Mouse (Mus musculus): Measurements from ENCODE around the gene Eps15. TPM values are rescaled to one million over a fixed set of nuclear protein-coding genes. Genes with fewer than 3 reads are reported as not detected.

Eps15 gene
- polyA plus RNA-seq, 1 experiment from 2014 or later: 46.0 TPM

DNA sequence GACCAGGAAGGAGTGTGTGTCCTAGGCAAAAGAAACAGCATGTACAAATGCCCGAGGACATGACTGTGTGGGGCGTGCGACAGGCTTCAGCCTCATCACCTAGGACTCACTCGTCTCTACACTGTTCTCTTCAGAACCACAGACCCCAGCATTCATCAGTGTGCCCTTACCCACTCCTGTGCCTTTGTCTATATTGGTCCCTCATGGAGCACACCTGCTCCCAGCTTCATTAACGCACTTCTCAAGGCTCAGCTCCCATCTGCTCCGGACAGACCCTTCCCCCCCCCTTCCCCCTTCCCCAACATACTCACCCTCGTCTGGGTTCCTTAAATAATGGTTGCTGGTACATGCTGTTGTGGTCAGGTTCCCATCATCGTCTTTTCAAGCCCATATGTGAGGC is 125.3 kb downstream of the Eps15 start:
- 0 out of 2 replicates have a peak, but pooled peaks have one; percentile 19 for ATAC-seq
- H3K4me2 ChIP-seq (ENCODE audit: low read length): no peak overlapping the region
- H3K9me3 ChIP-seq (ENCODE audit: control insufficient read depth, low read length): no peaks in the 10 kb centered on the region
- 48% methylated on average over 8 of the region's 8 CpGs for WGBS
- H3K4me3 ChIP-seq (replicated peaks; ENCODE audit: low read length): no peak overlapping the region
- no peaks in the 10 kb centered on the region for H3K36me3 ChIP-seq (ENCODE audit: control insufficient read depth, insufficient read depth)
- H3K4me1 ChIP-seq (replicated peaks; ENCODE audit: control insufficient read depth, insufficient read depth, low read length): peaks cover 9% of the 10 kb centered on the region
- H3K27me3 ChIP-seq (replicated peaks; ENCODE audit: control insufficient read depth, insufficient read depth, low read length): no peaks in the 10 kb centered on the region; the same call in 1 of the 2 replicates
- no peak overlapping the region for H3K27ac ChIP-seq (ENCODE audit: low read length)
- H3K9ac ChIP-seq (replicated peaks; ENCODE audit: low read depth, low read length): no peak overlapping the region

GRCm38 (mm10) chr4:109406054-109406485 is 126.0 kb downstream of the Eps15 start:
- Histone ChIP-seq H3K4me1 (replicated peaks; ENCODE audit: control insufficient read depth, insufficient read depth, low read length) (peaks cover 9% of the 10 kb centered on the region), H3K36me3 (ENCODE audit: control insufficient read depth, insufficient read depth) (no peaks in the 10 kb centered on the region), H3K9ac (replicated peaks; ENCODE audit: low read depth, low read length) (no peak overlapping the region), H3K9me3 (ENCODE audit: control insufficient read depth, low read length) (no peaks in the 10 kb centered on the region), H3K27ac (ENCODE audit: low read length) (no peak overlapping the region), H3K4me3 (replicated peaks; ENCODE audit: low read length) (peak overlapping the region; percentile 51), H3K27me3 (replicated peaks; ENCODE audit: control insufficient read depth, insufficient read depth, low read length) (no peaks in the 10 kb centered on the region; the same call in 1 of the 2 replicates), H3K4me2 (ENCODE audit: low read length) (peak overlapping the region; percentile 93)
- 7% methylated on average over 3 of the region's 3 CpGs for WGBS
- ATAC-seq: peak; percentile 32

DNA sequence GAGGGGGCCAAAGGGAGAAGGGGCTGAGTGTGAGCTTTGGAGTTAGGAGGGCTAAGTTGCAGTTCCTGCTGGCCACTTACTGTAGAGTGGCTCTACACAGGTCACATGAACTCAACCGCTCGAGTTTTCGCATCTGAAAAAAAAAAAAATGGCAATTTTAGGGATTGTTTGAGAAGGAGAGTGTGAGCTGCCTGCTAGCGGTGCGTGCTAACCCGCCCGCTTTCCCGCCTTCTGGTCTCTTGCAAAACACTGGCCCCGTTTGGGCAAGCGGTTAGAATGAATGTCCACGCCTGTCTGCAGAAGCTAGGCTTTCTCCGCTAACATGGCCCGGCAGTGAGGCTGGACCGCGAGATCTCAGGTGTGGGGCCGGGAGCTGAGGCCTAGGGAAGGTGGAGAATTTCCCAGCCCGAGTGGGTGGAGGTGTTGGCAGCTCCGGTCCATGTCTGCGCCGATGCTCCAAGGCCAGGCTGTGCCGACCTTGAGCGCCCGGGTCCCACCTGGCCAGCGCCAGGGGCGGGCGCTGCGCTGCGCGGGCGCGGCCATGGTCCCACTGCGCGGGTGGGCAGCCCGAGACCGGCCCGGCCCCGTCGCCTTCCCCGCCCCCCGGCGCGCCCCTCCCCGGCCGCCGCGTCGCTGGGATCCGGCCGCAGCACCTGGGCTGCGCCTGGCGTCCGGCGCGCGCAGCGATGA is 126.6 kb downstream of the Eps15 start, which contains the start of gene Ttc39a:
Gene Ttc39a, plus strand, starts transcription at position 138 of the 690 bp plus-strand sequence.
- Histone ChIP-seq H3K9me3 (ENCODE audit: control insufficient read depth, low read length) (no peaks in the 10 kb centered on the region), H3K9ac (replicated peaks; ENCODE audit: low read depth, low read length) (peak within 1 kb of the TSS; percentile 64), H3K4me2 (ENCODE audit: low read length) (peak within 1 kb of the TSS; percentile 93), H3K36me3 (ENCODE audit: control insufficient read depth, insufficient read depth) (no peaks in the 10 kb centered on the region), H3K4me3 (replicated peaks; ENCODE audit: low read length) (peak within 1 kb of the TSS; percentile 51), H3K27ac (ENCODE audit: low read length) (no peak within 1 kb of the TSS), H3K4me1 (replicated peaks; ENCODE audit: control insufficient read depth, insufficient read depth, low read length) (peaks cover 9% of the 10 kb centered on the region), H3K27me3 (replicated peaks; ENCODE audit: control insufficient read depth, insufficient read depth, low read length) (no peaks in the 10 kb centered on the region; the same call in 1 of the 2 replicates)
- WGBS: under 1% methylated on average over 47 of the region's 56 CpGs
- peak; percentile 68 for ATAC-seq

GRCm38 (mm10) chr4:109407176-109407520 is 127.1 kb downstream of the Eps15 start:
- Histone ChIP-seq H3K27me3 (replicated peaks; ENCODE audit: control insufficient read depth, insufficient read depth, low read length) (no peaks in the 10 kb centered on the region; the same call in 1 of the 2 replicates), H3K4me2 (ENCODE audit: low read length) (peak overlapping the region; percentile 93), H3K36me3 (ENCODE audit: control insufficient read depth, insufficient read depth) (no peaks in the 10 kb centered on the region), H3K9me3 (ENCODE audit: control insufficient read depth, low read length) (no peaks in the 10 kb centered on the region), H3K9ac (replicated peaks; ENCODE audit: low read depth, low read length) (peak overlapping the region; percentile 64), H3K4me1 (replicated peaks; ENCODE audit: control insufficient read depth, insufficient read depth, low read length) (peaks cover 9% of the 10 kb centered on the region), H3K4me3 (replicated peaks; ENCODE audit: low read length) (peak overlapping the region; percentile 51), H3K27ac (ENCODE audit: low read length) (no peak overlapping the region)
- 2% methylated on average over 24 of the region's 24 CpGs for WGBS
- peak; percentile 51 for ATAC-seq

DNA sequence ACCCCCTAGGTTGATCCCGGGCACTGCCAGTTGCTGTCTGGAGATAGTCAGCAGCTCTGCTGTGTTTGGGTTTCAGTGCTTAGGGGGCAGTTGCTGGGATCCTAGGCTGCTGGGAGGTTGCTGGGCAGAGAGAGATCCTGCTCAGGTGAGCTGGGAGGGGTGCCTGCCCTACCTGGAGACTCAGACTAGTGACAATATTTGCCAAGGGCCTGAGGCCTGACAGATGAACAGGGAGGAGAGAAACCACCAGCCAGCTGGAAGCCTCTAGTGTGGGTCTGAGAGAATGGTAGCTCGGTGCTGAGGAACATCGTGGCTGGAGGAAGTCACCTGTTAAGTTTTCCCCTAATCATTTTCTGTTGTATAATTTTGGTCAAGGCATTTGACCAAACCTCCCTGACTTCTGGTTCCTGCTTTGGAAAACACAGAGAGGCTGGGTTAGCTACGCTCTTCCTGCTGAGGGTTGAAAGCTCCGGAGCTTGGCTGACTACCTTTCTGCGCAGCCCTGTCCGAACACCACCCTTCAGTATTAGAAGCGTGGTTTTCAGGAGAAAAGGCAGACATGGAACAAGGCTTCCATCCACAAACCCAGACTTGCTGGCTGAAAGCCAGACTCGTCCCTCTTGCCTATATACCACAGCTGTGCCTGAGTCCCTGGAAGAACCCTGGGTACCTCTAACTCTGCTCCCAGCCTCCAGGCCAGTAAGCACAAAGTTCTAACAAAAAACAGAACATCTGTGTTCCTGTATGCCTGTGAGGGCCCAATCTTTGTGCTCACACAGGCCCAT is 127.8 kb downstream of the Eps15 start:
- Histone ChIP-seq H3K4me3 (replicated peaks; ENCODE audit: low read length) (no peak overlapping the region), H3K36me3 (ENCODE audit: control insufficient read depth, insufficient read depth) (no peaks in the 10 kb centered on the region), H3K9ac (replicated peaks; ENCODE audit: low read depth, low read length) (no peak overlapping the region), H3K4me2 (ENCODE audit: low read length) (no peak overlapping the region), H3K4me1 (replicated peaks; ENCODE audit: control insufficient read depth, insufficient read depth, low read length) (peaks cover 9% of the 10 kb centered on the region), H3K9me3 (ENCODE audit: control insufficient read depth, low read length) (no peaks in the 10 kb centered on the region), H3K27me3 (replicated peaks; ENCODE audit: control insufficient read depth, insufficient read depth, low read length) (no peaks in the 10 kb centered on the region; the same call in 1 of the 2 replicates), H3K27ac (ENCODE audit: low read length) (no peak overlapping the region)
- no peak for ATAC-seq
- WGBS: 81% methylated on average over 9 of the region's 9 CpGs

DNA sequence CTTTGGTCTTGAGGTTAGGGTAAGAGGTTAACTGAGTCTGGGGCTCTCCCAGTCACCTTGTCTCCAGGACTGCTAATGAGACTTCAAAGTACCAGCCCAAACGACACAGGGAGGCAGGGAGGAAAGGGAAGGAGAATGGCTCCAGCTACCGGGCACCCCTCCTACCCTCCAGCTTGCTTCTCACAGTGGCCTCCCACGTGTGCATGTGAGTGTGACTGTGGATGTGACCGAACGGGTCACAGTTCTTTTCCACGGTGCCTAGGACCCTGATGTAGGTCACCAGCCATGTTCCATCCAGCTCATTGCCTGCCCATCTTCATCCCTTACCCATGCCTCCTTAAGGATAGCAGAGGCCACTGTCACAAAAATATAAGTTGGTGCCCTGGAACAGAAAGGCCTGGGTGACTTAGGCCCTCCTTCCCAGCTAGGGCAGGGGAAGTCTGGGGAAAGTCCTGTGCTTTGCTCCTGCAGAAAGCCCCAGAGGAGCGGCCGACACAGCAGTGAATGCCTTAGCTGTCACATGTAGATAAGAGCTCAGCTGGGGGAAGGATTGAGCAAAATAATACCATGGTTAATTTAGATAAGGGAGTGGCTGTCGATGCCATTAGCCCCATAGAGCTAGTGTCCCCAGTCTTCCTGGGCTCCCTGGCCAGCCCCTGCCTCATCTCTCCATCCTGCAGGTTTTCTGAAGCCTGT is 130.8 kb downstream of the Eps15 start:
- Histone ChIP-seq H3K27ac (ENCODE audit: low read length) (no peak overlapping the region), H3K4me2 (ENCODE audit: low read length) (no peak overlapping the region), H3K4me1 (replicated peaks; ENCODE audit: control insufficient read depth, insufficient read depth, low read length) (peaks cover 8% of the 10 kb centered on the region), H3K27me3 (replicated peaks; ENCODE audit: control insufficient read depth, insufficient read depth, low read length) (no peaks in the 10 kb centered on the region; the same call in 1 of the 2 replicates), H3K9ac (replicated peaks; ENCODE audit: low read depth, low read length) (no peak overlapping the region), H3K9me3 (ENCODE audit: control insufficient read depth, low read length) (no peaks in the 10 kb centered on the region), H3K4me3 (replicated peaks; ENCODE audit: low read length) (no peak overlapping the region), H3K36me3 (ENCODE audit: control insufficient read depth, insufficient read depth) (no peaks in the 10 kb centered on the region)
- ATAC-seq: no peak
- 71% methylated on average over 9 of the region's 9 CpGs for WGBS

DNA sequence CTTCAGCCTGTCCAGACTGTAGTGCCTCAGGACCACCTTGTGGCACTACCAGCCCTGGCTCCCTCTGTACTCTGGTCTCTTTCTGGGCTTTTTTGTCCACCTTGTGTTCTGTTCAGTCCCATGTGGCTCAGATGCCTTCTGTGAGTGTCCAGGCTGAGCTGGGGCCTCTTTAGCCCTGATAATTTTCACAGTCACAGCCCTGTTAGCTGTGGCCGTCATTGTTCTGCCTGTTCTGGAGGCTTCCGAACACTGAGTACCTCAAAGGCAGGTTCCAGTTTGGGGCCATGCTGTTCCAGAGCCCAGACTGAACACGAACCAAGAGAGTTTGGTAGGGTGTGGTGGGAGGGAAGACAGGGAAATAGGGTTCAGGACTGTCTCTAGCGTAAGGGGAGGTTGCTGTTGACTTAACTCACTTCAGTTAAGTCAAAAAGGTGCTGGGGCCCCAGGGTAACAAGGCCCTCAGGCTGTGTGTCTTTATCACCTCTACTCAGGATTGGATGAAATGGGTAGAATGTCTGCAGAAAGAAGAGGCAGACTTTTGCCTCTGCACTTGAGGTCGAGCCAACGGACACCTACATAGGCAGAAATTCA is 131.4 kb downstream of the Eps15 start:
- Histone ChIP-seq H3K4me1 (replicated peaks; ENCODE audit: control insufficient read depth, insufficient read depth, low read length) (peaks cover 2% of the 10 kb centered on the region), H3K4me2 (ENCODE audit: low read length) (no peak overlapping the region), H3K27me3 (replicated peaks; ENCODE audit: control insufficient read depth, insufficient read depth, low read length) (no peaks in the 10 kb centered on the region; the same call in 1 of the 2 replicates), H3K36me3 (ENCODE audit: control insufficient read depth, insufficient read depth) (no peaks in the 10 kb centered on the region), H3K4me3 (replicated peaks; ENCODE audit: low read length) (no peak overlapping the region), H3K9ac (replicated peaks; ENCODE audit: low read depth, low read length) (no peak overlapping the region), H3K9me3 (ENCODE audit: control insufficient read depth, low read length) (no peaks in the 10 kb centered on the region), H3K27ac (ENCODE audit: low read length) (no peak overlapping the region)
- WGBS: 89% methylated on average over 6 of the region's 6 CpGs
- no peak for ATAC-seq

DNA sequence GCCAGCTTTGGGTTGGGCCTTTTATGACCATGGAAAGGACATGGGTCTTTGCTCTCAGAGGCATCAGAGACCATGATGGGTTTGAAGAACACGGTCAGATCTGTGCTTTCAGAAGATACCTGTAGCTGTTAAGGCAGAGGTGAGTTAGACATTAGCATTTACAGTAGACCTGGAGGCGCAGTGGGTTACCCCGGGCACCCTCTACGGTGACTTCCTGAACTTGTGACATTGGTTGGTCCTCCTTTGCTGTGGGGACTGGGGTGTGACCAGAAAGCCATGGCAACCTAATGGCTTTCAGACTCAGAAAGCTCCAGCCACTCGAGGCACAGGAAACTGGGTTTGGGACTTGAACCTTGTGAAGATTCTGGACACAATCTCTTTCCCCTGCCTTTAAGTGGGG is 132.2 kb downstream of the Eps15 start:
- H3K27ac ChIP-seq (ENCODE audit: low read length): no peak overlapping the region
- no peak for ATAC-seq
- 93% methylated on average over 5 of the region's 5 CpGs for WGBS

DNA sequence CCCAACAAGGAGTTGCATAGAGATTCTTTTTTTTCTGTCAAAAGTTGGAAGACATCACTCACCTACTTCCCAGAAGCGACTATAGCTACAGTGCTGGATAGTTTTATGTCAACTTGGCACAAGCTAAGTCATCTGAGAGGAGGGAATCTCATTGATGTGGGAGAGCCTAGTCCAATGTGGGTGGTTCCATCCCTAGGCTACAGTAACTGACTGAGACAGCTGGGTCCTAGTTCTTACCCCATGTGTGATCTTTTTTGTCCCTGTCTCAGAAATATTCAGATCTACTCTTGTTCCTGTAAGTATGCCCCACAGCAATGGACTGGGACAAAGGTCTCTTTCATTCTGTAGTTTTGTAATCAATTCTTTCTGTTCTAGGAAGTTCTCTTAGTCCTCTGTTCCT is 137.9 kb downstream of the Eps15 start:
- H3K4me3 ChIP-seq (replicated peaks; ENCODE audit: low read length): no peak overlapping the region
- H3K36me3 ChIP-seq (ENCODE audit: control insufficient read depth, insufficient read depth): no peaks in the 10 kb centered on the region
- H3K27me3 ChIP-seq (replicated peaks; ENCODE audit: control insufficient read depth, insufficient read depth, low read length): no peaks in the 10 kb centered on the region
- no peak overlapping the region for H3K27ac ChIP-seq (ENCODE audit: low read length)
- 86% methylated on average over 1 of the region's 1 CpGs for WGBS
- H3K9me3 ChIP-seq (ENCODE audit: control insufficient read depth, low read length): no peaks in the 10 kb centered on the region
- H3K4me2 ChIP-seq (ENCODE audit: low read length): no peak overlapping the region
- H3K4me1 ChIP-seq (replicated peaks; ENCODE audit: control insufficient read depth, insufficient read depth, low read length): no peaks in the 10 kb centered on the region
- H3K9ac ChIP-seq (replicated peaks; ENCODE audit: low read depth, low read length): no peak overlapping the region
- ATAC-seq: no peak

More for the DNA sequence above, 132.2 kb downstream of the Eps15 start:
- no peaks in the 10 kb centered on the region for H3K4me1 ChIP-seq (replicated peaks; ENCODE audit: control insufficient read depth, insufficient read depth, low read length)
- H3K4me2 ChIP-seq (ENCODE audit: low read length): no peak overlapping the region
- H3K9ac ChIP-seq (replicated peaks; ENCODE audit: low read depth, low read length): no peak overlapping the region
- H3K9me3 ChIP-seq (ENCODE audit: control insufficient read depth, low read length): no peaks in the 10 kb centered on the region
- no peak overlapping the region for H3K4me3 ChIP-seq (replicated peaks; ENCODE audit: low read length)
- H3K27me3 ChIP-seq (replicated peaks; ENCODE audit: control insufficient read depth, insufficient read depth, low read length): no peaks in the 10 kb centered on the region; the same call in 1 of the 2 replicates
- no peaks in the 10 kb centered on the region for H3K36me3 ChIP-seq (ENCODE audit: control insufficient read depth, insufficient read depth)
